Mouse (Mus musculus) neural tube, embryonic 11.5 days (tissue): ENCODE data around the gene Map7d2. TPM values are rescaled to one million over a fixed set of nuclear protein-coding genes. Genes with fewer than 3 reads are reported as not detected.
A peak's percentile ranks its signal among the peaks of the same experiment; 100 is the strongest.

Source experiments
- ATAC-seq: fragments of 200-750 bp; cut with Nextera tagmentation; 2 replicates; pipeline ENCODE4 v1.8.0; 2017; ENCODE audit warnings: moderate number of reproducible peaks, mild to moderate bottlenecking, moderate TSS enrichment, moderate library complexity; ENCODE audit not compliant: insufficient read depth, low FRiP score, low TSS enrichment
- DNase-seq: peaks from one replicate; pipeline ENCODE4 v3.0.0-alpha.2; 2015; ENCODE audit warnings: low spot score
- H3K27ac ChIP-seq: fragments of 300-500 bp; sonication (generic); 2 replicates; pipeline ENCODE4 v1.5.1; 2014; ENCODE audit warnings: low read depth, mild to moderate bottlenecking, low read length
- H3K27me3 ChIP-seq: fragments of 300-500 bp; sonication (generic); 2 replicates; pipeline ENCODE4 v1.6.1; 2014; ENCODE audit warnings: mild to moderate bottlenecking, low read length, mixed read lengths; ENCODE audit not compliant: control insufficient read depth, insufficient read depth
- H3K36me3 ChIP-seq: fragments of 300-500 bp; sonication (generic); 2 replicates; pipeline ENCODE4 v1.6.1; 2014; ENCODE audit warnings: mild to moderate bottlenecking, low read length, moderate library complexity, mixed read lengths; ENCODE audit not compliant: control insufficient read depth, insufficient read depth
- H3K4me1 ChIP-seq: fragments of 300-500 bp; sonication (generic); 2 replicates; pipeline ENCODE4 v1.6.1; 2014; ENCODE audit warnings: low read length, mixed read lengths; ENCODE audit not compliant: control insufficient read depth, insufficient read depth
- H3K4me2 ChIP-seq: fragments of 300-500 bp; sonication (generic); 2 replicates; pipeline ENCODE4 v1.6.1; 2014; ENCODE audit warnings: low read depth, mild to moderate bottlenecking, moderate library complexity
- H3K4me3 ChIP-seq: fragments of 300-500 bp; sonication (generic); 2 replicates; pipeline ENCODE4 v1.5.1; 2014; ENCODE audit warnings: low read depth, low read length
- H3K9ac ChIP-seq: fragments of 300-500 bp; sonication (generic); 2 replicates; pipeline ENCODE4 v1.6.1; 2014; ENCODE audit warnings: mild to moderate bottlenecking, low read length
- H3K9me3 ChIP-seq: fragments of 300-500 bp; sonication (generic); 2 replicates; pipeline ENCODE4 v1.6.1; 2016; ENCODE audit warnings: low read length; ENCODE audit not compliant: control insufficient read depth
- WGBS: fragments of 180-500 bp; shearing (Covaris S2); extraction: QIAGEN DNeasy Blood & Tissue Kit; methylation state at CpG from one replicate; pipeline ENCODE4 v1.1.7; 2014; 5-methylcytosine and 5-hydroxymethylcytosine counted together
- polyA plus RNA-seq: library from polyadenylated mRNA; unstranded; fragments of >200 nt; fragmentation: Nextera tagmentation; extraction: Ambion mirVana; gene quantifications from 2 replicates; pipeline ENCODE4 v1.2.1, GENCODE M21; 2014

Gene Map7d2
- 14.9 and 15.1 TPM in 2 replicates for polyA plus RNA-seq

DNA sequence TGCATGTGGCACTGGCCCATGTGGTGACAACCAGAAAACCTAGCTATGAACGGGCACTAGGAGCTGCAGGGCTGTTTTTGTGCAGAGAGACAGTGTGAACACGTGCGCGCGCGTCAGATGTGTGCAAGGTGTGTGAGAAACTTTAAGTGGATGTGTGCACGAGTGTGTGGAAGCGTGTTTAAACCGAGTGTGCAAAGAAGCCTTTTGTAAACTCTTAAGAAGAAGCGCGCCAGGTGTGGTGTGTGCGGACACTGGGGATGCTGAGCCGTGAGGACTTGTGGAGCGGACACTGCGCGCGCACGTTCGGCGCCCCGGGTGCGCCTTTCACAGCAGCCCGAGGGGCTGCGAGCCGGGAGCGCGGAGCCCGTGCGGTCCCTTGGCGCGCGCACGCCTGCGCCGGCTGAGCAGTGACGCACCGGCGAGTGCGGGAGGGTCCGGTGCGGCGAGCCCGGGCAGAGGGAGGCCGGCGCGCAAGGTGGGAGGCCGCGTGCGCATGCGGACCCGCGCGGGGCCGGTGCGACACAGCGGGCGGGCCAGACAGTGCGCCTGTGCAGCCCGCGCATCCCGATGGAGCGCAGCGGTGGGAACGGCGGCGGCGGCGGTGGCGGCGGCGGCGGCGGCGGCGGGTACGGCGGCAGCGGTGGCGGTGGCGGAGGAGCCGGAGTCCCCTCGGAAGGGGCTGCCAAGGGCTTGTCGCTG is at the start of gene Map7d2:
TSS of gene Map7d2 (plus strand) at position 443 of the 699 bp plus-strand sequence.
- H3K4me3 ChIP-seq: peak within 1 kb of the TSS; percentile 53
- 24% methylated on average over 30 of the region's 83 CpGs for WGBS
- no peaks in the 10 kb centered on the region for H3K36me3 ChIP-seq
- peak within 1 kb of the TSS; percentile 41 for H3K9ac ChIP-seq
- DNase-seq: peak; percentile 66
- H3K27ac ChIP-seq: no peak within 1 kb of the TSS
- no peaks in the 10 kb centered on the region for H3K4me1 ChIP-seq
- H3K4me2 ChIP-seq: peak within 1 kb of the TSS; percentile 85
- no peaks in the 10 kb centered on the region for H3K9me3 ChIP-seq
- peak; percentile 86 for ATAC-seq
- no peaks in the 10 kb centered on the region for H3K27me3 ChIP-seq

DNA sequence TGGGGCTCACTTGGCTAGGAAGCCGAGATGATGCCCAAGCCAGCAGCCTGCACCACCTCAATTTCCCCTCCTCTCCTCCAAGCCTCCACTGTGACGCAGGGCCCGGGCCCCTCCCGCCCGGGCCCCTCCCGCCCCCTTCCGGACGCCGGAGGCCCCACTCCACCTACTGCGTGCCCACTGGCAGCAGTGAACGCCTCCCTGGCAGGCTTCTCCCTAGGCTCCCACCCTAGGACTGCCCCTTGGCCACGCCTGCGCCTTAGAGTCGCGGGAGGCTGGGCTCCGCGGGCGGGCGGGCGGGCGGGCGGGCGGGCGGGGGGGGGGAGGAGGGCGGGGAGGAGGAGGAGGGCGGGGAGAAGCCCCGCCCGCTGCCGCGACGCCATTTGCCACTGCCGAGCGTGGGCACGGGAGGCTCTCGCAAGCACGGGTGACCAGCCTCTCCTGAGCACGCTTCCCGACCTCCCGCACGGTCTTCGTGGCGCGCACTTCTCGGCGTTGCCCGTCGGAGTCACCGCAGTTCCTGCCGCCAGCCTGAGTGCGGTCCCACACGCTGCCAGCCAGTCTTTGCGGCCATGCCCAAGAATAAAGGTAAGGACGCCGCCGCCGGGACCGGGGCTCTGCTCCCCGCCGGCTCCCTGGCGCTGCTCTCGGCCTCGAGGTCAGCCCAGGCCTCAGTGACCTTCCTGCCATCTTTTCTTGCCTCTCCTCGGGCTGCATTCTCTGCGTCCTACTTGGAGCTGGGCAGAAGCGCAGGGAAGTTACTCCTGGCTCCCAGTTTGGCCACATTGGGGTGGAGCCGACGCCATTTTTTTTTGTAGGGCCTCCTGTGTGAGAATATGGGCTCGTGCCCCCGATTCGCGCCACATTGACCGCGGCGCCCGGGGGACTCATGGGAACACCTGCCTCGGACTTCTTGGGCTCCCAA is 42.3 kb upstream of the Map7d2 start, which contains the start of gene Eif1ax:
TSS of gene Eif1ax (plus strand) at position 348 of the 922 bp plus-strand sequence.
- H3K27me3 ChIP-seq: no peaks in the 10 kb centered on the region
- peak within 1 kb of the TSS; percentile 73 for H3K9ac ChIP-seq
- H3K36me3 ChIP-seq: no peaks in the 10 kb centered on the region
- H3K4me1 ChIP-seq: no peaks in the 10 kb centered on the region
- peak within 1 kb of the TSS; percentile 41 for H3K4me2 ChIP-seq
- DNase-seq: peak; percentile 75
- H3K4me3 ChIP-seq: peak within 1 kb of the TSS; percentile 64
- 0 out of 2 replicates have a peak within 1 kb of the TSS, but pooled peaks have one; percentile 44 for H3K27ac ChIP-seq
- WGBS: 16% methylated on average over 47 of the region's 76 CpGs
- H3K9me3 ChIP-seq: no peaks in the 10 kb centered on the region
- peak; percentile 97 for ATAC-seq

DNA sequence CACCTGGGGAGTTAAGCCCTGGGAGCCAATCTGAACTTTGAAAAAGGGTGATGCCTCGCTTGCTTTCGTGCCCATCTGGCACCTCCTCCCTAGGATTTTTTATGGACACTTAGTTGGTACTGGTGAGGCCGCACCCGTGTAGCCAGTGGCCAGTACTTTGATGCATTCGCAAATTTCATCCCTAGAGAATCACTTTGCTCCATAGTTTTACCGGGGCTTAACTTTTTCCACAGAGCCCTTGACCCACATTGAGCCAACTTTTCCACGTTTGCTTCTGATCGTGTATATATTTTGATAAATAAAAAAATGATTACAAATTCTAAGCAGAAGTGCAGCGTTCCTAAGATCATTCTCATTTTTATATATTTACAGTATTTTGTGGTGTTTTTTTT is 41.6 kb upstream of the Map7d2 start:
- H3K4me2 ChIP-seq: peak overlapping the region; percentile 41

DNA sequence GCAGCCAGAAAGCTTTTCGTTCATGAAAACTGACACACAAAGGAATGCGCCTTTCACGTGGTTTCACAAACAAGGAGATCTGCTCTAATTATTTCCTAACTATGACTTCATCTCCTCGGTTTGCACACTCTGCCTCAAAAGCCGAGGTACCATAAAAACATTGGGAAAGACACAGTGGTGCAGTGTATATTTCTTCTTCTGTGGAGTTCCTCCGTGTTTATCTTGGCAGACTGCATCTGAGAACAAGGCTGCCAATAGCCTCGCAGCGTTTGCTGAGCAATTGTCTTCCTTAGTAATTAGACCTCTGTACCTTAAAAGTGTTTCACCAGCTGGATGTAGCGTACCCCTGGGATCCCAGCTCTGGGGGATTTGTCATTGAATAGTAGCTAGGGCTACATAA is 27.3 kb upstream of the Map7d2 start:
- Histone ChIP-seq H3K9ac (no peak overlapping the region), H3K4me2 (no peak overlapping the region), H3K27me3 (no peaks in the 10 kb centered on the region), H3K4me3 (no peak overlapping the region), H3K4me1 (no peaks in the 10 kb centered on the region), H3K27ac (no peak overlapping the region), H3K36me3 (no peaks in the 10 kb centered on the region), H3K9me3 (no peaks in the 10 kb centered on the region)
- no peak for ATAC-seq
- no peak for DNase-seq
- WGBS: 85% methylated on average over 9 of the region's 9 CpGs

More for the DNA sequence above, 41.6 kb upstream of the Map7d2 start:
- Histone ChIP-seq H3K4me3 (peak overlapping the region; percentile 64), H3K27ac (0 out of 2 replicates have a peak overlapping the region, but pooled peaks have one; percentile 44), H3K9ac (peak overlapping the region; percentile 73), H3K9me3 (no peaks in the 10 kb centered on the region), H3K36me3 (no peaks in the 10 kb centered on the region), H3K4me1 (no peaks in the 10 kb centered on the region), H3K27me3 (no peaks in the 10 kb centered on the region)
- DNase-seq: no peak
- no peak for ATAC-seq
- WGBS: 15% methylated on average over 9 of the region's 9 CpGs

DNA sequence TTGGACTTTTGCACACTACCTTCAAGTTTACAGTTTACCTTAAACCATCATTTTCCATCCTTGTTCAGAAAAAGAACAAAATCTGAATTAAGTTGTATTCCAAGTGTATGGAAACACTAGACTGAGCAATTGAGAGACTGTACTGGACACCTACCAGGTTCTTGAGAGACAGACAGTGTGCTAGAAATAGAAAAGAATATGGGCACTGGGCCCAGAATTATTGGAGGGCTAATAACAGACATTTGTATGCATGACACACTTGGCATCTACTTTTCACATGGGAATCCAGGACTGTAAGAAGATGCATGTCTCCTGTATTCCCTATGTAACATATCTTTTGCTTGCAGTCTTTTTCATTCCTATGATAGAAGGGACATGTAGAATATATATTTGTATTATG is 25.4 kb upstream of the Map7d2 start:
- no peaks in the 10 kb centered on the region for H3K27me3 ChIP-seq
- ATAC-seq (no peak), DNase-seq (no peak)
- H3K4me2 ChIP-seq: no peak overlapping the region
- H3K9me3 ChIP-seq: no peaks in the 10 kb centered on the region
- no peak overlapping the region for H3K9ac ChIP-seq
- no peaks in the 10 kb centered on the region for H3K36me3 ChIP-seq
- no peaks in the 10 kb centered on the region for H3K4me1 ChIP-seq
- no peak overlapping the region for H3K27ac ChIP-seq
- no peak overlapping the region for H3K4me3 ChIP-seq

DNA sequence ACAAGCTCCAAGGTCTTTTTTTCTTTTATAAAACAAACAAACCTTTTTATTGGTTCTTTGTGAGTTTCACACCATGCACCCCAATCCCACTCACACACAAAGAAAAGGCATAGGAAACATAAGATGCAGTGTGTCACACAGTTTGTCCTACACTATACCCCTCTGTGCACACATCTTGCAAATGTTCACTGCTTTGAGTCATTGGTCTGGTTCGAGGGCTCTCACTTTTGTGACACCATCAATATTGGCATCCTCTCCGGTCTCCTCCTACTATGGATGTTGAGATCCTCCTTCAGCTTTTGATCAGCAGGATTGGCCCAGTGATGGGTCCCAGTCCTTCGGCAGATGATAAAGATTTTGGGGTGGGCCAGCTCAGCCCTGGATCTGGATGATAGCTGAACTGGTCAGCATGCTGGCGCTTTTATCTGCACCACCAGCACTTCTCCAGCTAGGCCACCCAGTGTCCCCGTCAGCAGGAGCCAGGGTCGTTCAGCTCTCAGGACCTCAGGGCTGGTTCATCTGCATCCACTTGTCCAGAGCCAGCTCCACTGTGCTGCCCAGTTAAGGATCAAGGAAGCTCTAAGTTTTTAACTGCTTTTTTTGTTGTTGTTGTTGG is 23.9 kb upstream of the Map7d2 start:
- Histone ChIP-seq H3K4me1 (no peaks in the 10 kb centered on the region), H3K4me2 (no peak overlapping the region), H3K27ac (no peak overlapping the region), H3K4me3 (no peak overlapping the region), H3K9me3 (no peaks in the 10 kb centered on the region), H3K9ac (no peak overlapping the region), H3K27me3 (no peaks in the 10 kb centered on the region), H3K36me3 (no peaks in the 10 kb centered on the region)
- no peak for DNase-seq
- no peak for ATAC-seq
- WGBS: 81% methylated on average over 6 of the region's 6 CpGs

DNA sequence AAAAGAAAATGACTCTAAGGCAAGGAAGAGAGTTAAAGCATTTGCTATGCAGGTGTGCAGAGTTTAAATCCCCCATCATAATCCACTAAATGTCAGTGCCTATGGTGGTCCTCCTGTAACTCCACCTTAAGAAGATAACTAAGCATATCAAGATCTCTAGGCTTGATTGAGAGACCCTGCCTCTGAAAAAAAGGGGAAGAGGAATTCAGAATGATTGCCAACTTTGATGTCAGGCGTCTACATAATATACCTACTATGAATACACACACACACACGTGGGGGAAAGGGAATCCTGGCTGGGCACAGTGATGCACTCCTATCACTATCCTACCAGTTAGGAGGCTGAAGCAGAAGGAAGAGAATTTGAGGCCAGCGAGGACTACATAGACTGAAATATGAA is 23.1 kb upstream of the Map7d2 start:
- Histone ChIP-seq H3K27ac (no peak overlapping the region), H3K36me3 (no peaks in the 10 kb centered on the region), H3K27me3 (no peaks in the 10 kb centered on the region), H3K9me3 (no peaks in the 10 kb centered on the region), H3K4me2 (no peak overlapping the region), H3K4me3 (no peak overlapping the region), H3K9ac (no peak overlapping the region), H3K4me1 (no peaks in the 10 kb centered on the region)
- DNase-seq (no peak), ATAC-seq (no peak)
- WGBS: 71% methylated on average over 3 of the region's 3 CpGs

DNA sequence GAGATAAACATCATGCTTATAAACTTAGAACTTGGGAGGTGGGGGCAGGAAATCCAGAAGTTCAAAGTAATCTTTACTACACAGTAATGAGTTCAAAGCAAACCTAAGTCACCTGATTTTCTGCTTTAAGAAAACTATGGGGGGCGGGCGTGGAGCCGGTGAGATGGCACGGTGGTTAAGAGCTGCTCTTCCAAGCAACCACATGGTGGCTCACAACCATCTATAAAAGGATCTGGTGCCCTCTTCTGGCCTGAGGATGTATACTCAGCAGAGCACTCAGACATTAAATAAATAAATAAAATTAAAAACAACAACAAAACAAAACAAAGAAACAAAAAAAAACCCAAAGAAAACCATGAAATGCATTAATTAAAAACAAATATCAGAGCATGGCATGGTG is 5.1 kb upstream of the Map7d2 start:
- Histone ChIP-seq H3K4me3 (no peak overlapping the region), H3K27me3 (no peaks in the 10 kb centered on the region), H3K27ac (no peak overlapping the region), H3K4me2 (no peak overlapping the region), H3K9ac (no peak overlapping the region), H3K4me1 (no peaks in the 10 kb centered on the region), H3K9me3 (no peaks in the 10 kb centered on the region), H3K36me3 (no peaks in the 10 kb centered on the region)
- 33% methylated on average over 4 of the region's 4 CpGs for WGBS
- ATAC-seq (no peak), DNase-seq (no peak)
